Mouse (Mus musculus) limb, embryonic 14.5 days (tissue): ENCODE results near the gene Rdh16f1. TPM values are rescaled to one million over a fixed set of nuclear protein-coding genes. Genes with fewer than 3 reads are reported as not detected.
"Not testable (repeated sequence)": the region's sequence is repeated elsewhere in the genome, so short reads cannot be mapped to it uniquely, and the experiment has no call there.

ENCODE experiments used
- ATAC-seq: fragments of 200-750 bp; cut with Nextera tagmentation; 2 replicates; pipeline ENCODE4 v1.8.0; 2017; ENCODE audit warnings: low read depth, moderate number of reproducible peaks, moderate TSS enrichment; ENCODE audit not compliant: low FRiP score
- DNase-seq: peaks from one replicate; pipeline ENCODE4 v3.0.0-alpha.2; 2015; ENCODE audit warnings: low spot score
- H3K27ac ChIP-seq: fragments of 300-500 bp; sonication (generic); replicated peaks from 2 replicates; pipeline ENCODE4 v1.5.1; 2014; ENCODE audit warnings: low read depth, mild to moderate bottlenecking, low read length, moderate library complexity, mixed read lengths
- H3K27me3 ChIP-seq: fragments of 300-500 bp; sonication (generic); 2 replicates; pipeline ENCODE4 v1.6.1; 2014; ENCODE audit warnings: low read length, mixed read lengths; ENCODE audit not compliant: control insufficient read depth, insufficient read depth
- H3K36me3 ChIP-seq: fragments of 300-500 bp; sonication (generic); 2 replicates; pipeline ENCODE4 v1.6.1; 2014; ENCODE audit warnings: mild to moderate bottlenecking, low read length, moderate library complexity, mixed read lengths; ENCODE audit not compliant: control insufficient read depth, insufficient read depth
- H3K4me1 ChIP-seq: fragments of 300-500 bp; sonication (generic); 2 replicates; pipeline ENCODE4 v1.6.1; 2014; ENCODE audit warnings: antibody characterized with exemption, low read length, mixed read lengths; ENCODE audit not compliant: control insufficient read depth, insufficient read depth
- H3K4me2 ChIP-seq: fragments of 300-500 bp; sonication (generic); replicated peaks from 2 replicates; pipeline ENCODE4 v1.6.1; 2014; ENCODE audit warnings: low read depth, mild to moderate bottlenecking, low read length, moderate library complexity; ENCODE audit not compliant: severe bottlenecking
- H3K4me3 ChIP-seq: fragments of 300-500 bp; sonication (generic); replicated peaks from 2 replicates; pipeline ENCODE4 v1.5.1; 2014; ENCODE audit warnings: low read length
- H3K9ac ChIP-seq: fragments of 300-500 bp; sonication (generic); 2 replicates; pipeline ENCODE4 v1.6.1; 2014; ENCODE audit warnings: mild to moderate bottlenecking, low read depth, low read length, moderate library complexity; ENCODE audit not compliant: severe bottlenecking
- H3K9me3 ChIP-seq: fragments of 300-500 bp; sonication (generic); 2 replicates; pipeline ENCODE4 v1.6.1; 2016; ENCODE audit warnings: low read length; ENCODE audit not compliant: control insufficient read depth
- POLR2A ChIP-seq: fragments of 200-500 bp; IDR thresholded peaks from 2 replicates; pipeline ENCODE4 v1.8.0; 2012; ENCODE audit warnings: inconsistent platforms, mild to moderate bottlenecking, moderate library complexity, borderline replicate concordance; ENCODE audit not compliant: insufficient read depth, insufficient read length; ENCODE audit errors: extremely low read depth
- WGBS: fragments of 180-500 bp; shearing (Covaris S2); extraction: QIAGEN DNeasy Blood & Tissue Kit; methylation state at CpG from one replicate; pipeline ENCODE4 v1.1.7; 2014; 5-methylcytosine and 5-hydroxymethylcytosine counted together
- polyA plus RNA-seq, 2 experiments: library from polyadenylated mRNA; depleted of rRNA in 1 of 2; stranded (reverse) in 1 of 2; unstranded in 1 of 2; fragments of >200 nt; fragmentation: Nextera tagmentation in 1 of 2; extraction: Ambion mirVana in 1 of 2; gene quantifications; 2 replicates each; pipeline versions ENCODE4 v1.2.1 to v1.2.3; 2012 to 2014

Gene Rdh16f1
- polyA plus RNA-seq, 2 experiments, result 0.16 to 0.59 TPM

GRCm38 (mm10) chr10:127755770-127756468 is 3.7 kb upstream of the Rdh16f1 start:
- WGBS, result 46% methylated on average over 17 of the region's 18 CpGs
- Histone ChIP-seq H3K27ac (no peak overlapping the region), H3K9me3 (no peaks in the 10 kb centered on the region), H3K27me3 (no peaks in the 10 kb centered on the region), H3K4me1 (no peaks in the 10 kb centered on the region; the same call in 1 of the 2 replicates), H3K4me2 (peak overlapping the region; percentile 20), H3K4me3 (no peak overlapping the region), H3K36me3 (no peaks in the 10 kb centered on the region), H3K9ac (no peak overlapping the region)
- no peak for TF ChIP-seq POLR2A
- ATAC-seq, result no peak
- no peak for DNase-seq

GRCm38 (mm10) chr10:127762926-127763325 is 3.3 kb downstream of the Rdh16f1 start:
- H3K36me3 ChIP-seq, H3K4me2 ChIP-seq, H3K4me3 ChIP-seq, ATAC-seq, H3K4me1 ChIP-seq, H3K9ac ChIP-seq, H3K27me3 ChIP-seq, H3K9me3 ChIP-seq, DNase-seq, H3K27ac ChIP-seq: not testable (repeated sequence)
- WGBS, result 88% methylated on average over 10 of the region's 10 CpGs

GRCm38 (mm10) chr10:127763914-127764680 is 4.5 kb downstream of the Rdh16f1 start:
- no peaks in the 10 kb centered on the region for H3K27me3 ChIP-seq
- no peak overlapping the region for H3K9ac ChIP-seq
- H3K4me1 ChIP-seq, result no peaks in the 10 kb centered on the region
- H3K4me3 ChIP-seq, result no peak overlapping the region
- 61% methylated on average over 12 of the region's 12 CpGs for WGBS
- H3K27ac ChIP-seq, result no peak overlapping the region
- no peak overlapping the region for H3K4me2 ChIP-seq
- no peak for DNase-seq
- no peak for ATAC-seq
- no peak for TF ChIP-seq POLR2A
- H3K9me3 ChIP-seq, result no peaks in the 10 kb centered on the region
- H3K36me3 ChIP-seq, result no peaks in the 10 kb centered on the region

GRCm38 (mm10) chr10:127766564-127766963 is 7.0 kb downstream of the Rdh16f1 start:
- no peaks in the 10 kb centered on the region for H3K4me1 ChIP-seq
- no peak overlapping the region for H3K4me3 ChIP-seq
- DNase-seq, result no peak
- no peak overlapping the region for H3K27ac ChIP-seq
- H3K36me3 ChIP-seq, result no peaks in the 10 kb centered on the region
- no peak for ATAC-seq
- WGBS, result 71% methylated on average over 1 of the region's 1 CpGs
- no peak for TF ChIP-seq POLR2A
- H3K9me3 ChIP-seq, result no peaks in the 10 kb centered on the region
- no peak overlapping the region for H3K9ac ChIP-seq
- H3K4me2 ChIP-seq, result no peak overlapping the region
- H3K27me3 ChIP-seq, result no peaks in the 10 kb centered on the region

GRCm38 (mm10) chr10:127776011-127776410 is 16.4 kb downstream of the Rdh16f1 start, which contains the start of gene Rdh9:
Gene Rdh9 (plus strand): TSS chr10:127776386.
- 84% methylated on average over 2 of the region's 2 CpGs for WGBS
- Histone ChIP-seq H3K27ac (no peak within 1 kb of the TSS), H3K4me1 (no peaks in the 10 kb centered on the region), H3K9me3 (no peaks in the 10 kb centered on the region), H3K36me3 (no peaks in the 10 kb centered on the region), H3K9ac (no peak within 1 kb of the TSS), H3K27me3 (no peaks in the 10 kb centered on the region), H3K4me2 (no peak within 1 kb of the TSS), H3K4me3 (no peak within 1 kb of the TSS)
- DNase-seq (no peak), ATAC-seq (no peak)
- no peak for TF ChIP-seq POLR2A

GRCm38 (mm10) chr10:127782321-127782720 is 22.7 kb downstream of the Rdh16f1 start:
- H3K27me3 ChIP-seq, H3K27ac ChIP-seq, H3K36me3 ChIP-seq, H3K9me3 ChIP-seq, ATAC-seq, DNase-seq, H3K4me1 ChIP-seq, H3K4me3 ChIP-seq, H3K4me2 ChIP-seq, H3K9ac ChIP-seq: not testable (repeated sequence)
- 95% methylated on average over 17 of the region's 17 CpGs for WGBS

GRCm38 (mm10) chr10:127785411-127785810 is 25.8 kb downstream of the Rdh16f1 start:
- DNase-seq, H3K9ac ChIP-seq, H3K27me3 ChIP-seq, H3K4me2 ChIP-seq, H3K9me3 ChIP-seq, H3K4me3 ChIP-seq, H3K27ac ChIP-seq, ATAC-seq, H3K36me3 ChIP-seq, H3K4me1 ChIP-seq: not testable (repeated sequence)
- WGBS, result 85% methylated on average over 1 of the region's 1 CpGs
